Mouse (Mus musculus) neural tube, embryonic 11.5 days (tissue): ENCODE measurements at regions not wholly inside any gene's neighbourhood (a gene's known extent, or its start where the extent isn't known, plus 50 kb on each side); places are given as distances from the start of the nearest gene placed in this dataset.

Source experiments
- ATAC-seq: fragments of 200-750 bp; cut with Nextera tagmentation; 2 replicates; pipeline ENCODE4 v1.8.0; 2017; ENCODE audit warnings: moderate number of reproducible peaks, mild to moderate bottlenecking, moderate TSS enrichment, moderate library complexity; ENCODE audit not compliant: insufficient read depth, low FRiP score, low TSS enrichment
- DNase-seq: peaks from one replicate; pipeline ENCODE4 v3.0.0-alpha.2; 2015; ENCODE audit warnings: low spot score
- H3K27ac ChIP-seq: fragments of 300-500 bp; sonication (generic); 2 replicates; pipeline ENCODE4 v1.5.1; 2014; ENCODE audit warnings: low read depth, mild to moderate bottlenecking, low read length
- H3K27me3 ChIP-seq: fragments of 300-500 bp; sonication (generic); 2 replicates; pipeline ENCODE4 v1.6.1; 2014; ENCODE audit warnings: mild to moderate bottlenecking, low read length, mixed read lengths; ENCODE audit not compliant: control insufficient read depth, insufficient read depth
- H3K36me3 ChIP-seq: fragments of 300-500 bp; sonication (generic); 2 replicates; pipeline ENCODE4 v1.6.1; 2014; ENCODE audit warnings: mild to moderate bottlenecking, low read length, moderate library complexity, mixed read lengths; ENCODE audit not compliant: control insufficient read depth, insufficient read depth
- H3K4me1 ChIP-seq: fragments of 300-500 bp; sonication (generic); 2 replicates; pipeline ENCODE4 v1.6.1; 2014; ENCODE audit warnings: low read length, mixed read lengths; ENCODE audit not compliant: control insufficient read depth, insufficient read depth
- H3K4me2 ChIP-seq: fragments of 300-500 bp; sonication (generic); 2 replicates; pipeline ENCODE4 v1.6.1; 2014; ENCODE audit warnings: low read depth, mild to moderate bottlenecking, moderate library complexity
- H3K4me3 ChIP-seq: fragments of 300-500 bp; sonication (generic); 2 replicates; pipeline ENCODE4 v1.5.1; 2014; ENCODE audit warnings: low read depth, low read length
- H3K9ac ChIP-seq: fragments of 300-500 bp; sonication (generic); 2 replicates; pipeline ENCODE4 v1.6.1; 2014; ENCODE audit warnings: mild to moderate bottlenecking, low read length
- H3K9me3 ChIP-seq: fragments of 300-500 bp; sonication (generic); 2 replicates; pipeline ENCODE4 v1.6.1; 2016; ENCODE audit warnings: low read length; ENCODE audit not compliant: control insufficient read depth
- WGBS: fragments of 180-500 bp; shearing (Covaris S2); extraction: QIAGEN DNeasy Blood & Tissue Kit; methylation state at CpG from one replicate; pipeline ENCODE4 v1.1.7; 2014; 5-methylcytosine and 5-hydroxymethylcytosine counted together

GRCm38 (mm10) chr1:190452115-190452842 is 281.8 kb upstream of the Prox1 start:
- Histone ChIP-seq H3K27ac (no peak overlapping the region), H3K9ac (no peak overlapping the region), H3K27me3 (no peaks in the 10 kb centered on the region), H3K4me1 (no peaks in the 10 kb centered on the region), H3K4me3 (no peak overlapping the region), H3K9me3 (no peaks in the 10 kb centered on the region), H3K4me2 (no peak overlapping the region), H3K36me3 (no peaks in the 10 kb centered on the region)
- no peak for DNase-seq
- no peak for ATAC-seq
- WGBS = 80% methylated on average over 11 of the region's 11 CpGs

GRCm38 (mm10) chr1:190448263-190448662 is 277.7 kb upstream of the Prox1 start:
- Histone ChIP-seq H3K27ac (no peak overlapping the region), H3K4me2 (no peak overlapping the region), H3K9me3 (no peaks in the 10 kb centered on the region), H3K4me3 (no peak overlapping the region), H3K27me3 (no peaks in the 10 kb centered on the region), H3K4me1 (no peaks in the 10 kb centered on the region), H3K9ac (no peak overlapping the region), H3K36me3 (no peaks in the 10 kb centered on the region)
- 24% methylated on average over 8 of the region's 8 CpGs for WGBS
- no peak for DNase-seq
- no peak for ATAC-seq

- ATAC-seq (no peak), DNase-seq (no peak)
- WGBS = 84% methylated on average over 7 of the region's 7 CpGs
- Histone ChIP-seq H3K9ac (no peak overlapping the region), H3K27me3 (no peaks in the 10 kb centered on the region), H3K4me2 (no peak overlapping the region), H3K9me3 (no peaks in the 10 kb centered on the region), H3K4me3 (no peak overlapping the region), H3K4me1 (no peaks in the 10 kb centered on the region), H3K27ac (no peak overlapping the region), H3K36me3 (no peaks in the 10 kb centered on the region)
These were observed 276.7 kb upstream of the Prox1 start for GRCm38 (mm10) chr1:190447253-190447652.

- Histone ChIP-seq H3K4me3 (no peak overlapping the region), H3K4me1 (no peaks in the 10 kb centered on the region), H3K9ac (no peak overlapping the region), H3K36me3 (no peaks in the 10 kb centered on the region), H3K27ac (no peak overlapping the region), H3K27me3 (no peaks in the 10 kb centered on the region), H3K4me2 (no peak overlapping the region), H3K9me3 (no peaks in the 10 kb centered on the region)
- ATAC-seq = no peak
- WGBS = 76% methylated on average over 5 of the region's 5 CpGs
- no peak for DNase-seq
These were observed 276.2 kb upstream of the Prox1 start for GRCm38 (mm10) chr1:190446676-190447075.

GRCm38 (mm10) chr1:190444366-190444765 is 273.9 kb upstream of the Prox1 start:
- no peak overlapping the region for H3K9ac ChIP-seq
- no peak overlapping the region for H3K27ac ChIP-seq
- ATAC-seq (no peak), DNase-seq (no peak)
- H3K36me3 ChIP-seq = no peaks in the 10 kb centered on the region
- H3K4me2 ChIP-seq = no peak overlapping the region
- 67% methylated on average over 9 of the region's 9 CpGs for WGBS
- H3K27me3 ChIP-seq = no peaks in the 10 kb centered on the region
- no peaks in the 10 kb centered on the region for H3K4me1 ChIP-seq
- no peak overlapping the region for H3K4me3 ChIP-seq
- H3K9me3 ChIP-seq = no peaks in the 10 kb centered on the region

GRCm38 (mm10) chr1:190443234-190443633 is 272.7 kb upstream of the Prox1 start:
- no peaks in the 10 kb centered on the region for H3K36me3 ChIP-seq
- no peak for DNase-seq
- WGBS = 88% methylated on average over 3 of the region's 3 CpGs
- H3K4me2 ChIP-seq = no peak overlapping the region
- H3K4me3 ChIP-seq = no peak overlapping the region
- no peak overlapping the region for H3K9ac ChIP-seq
- no peaks in the 10 kb centered on the region for H3K9me3 ChIP-seq
- H3K27me3 ChIP-seq = no peaks in the 10 kb centered on the region
- ATAC-seq = no peak
- H3K4me1 ChIP-seq = no peaks in the 10 kb centered on the region
- H3K27ac ChIP-seq = no peak overlapping the region

GRCm38 (mm10) chr1:190442166-190442565 is 271.7 kb upstream of the Prox1 start:
- Histone ChIP-seq H3K9me3 (no peaks in the 10 kb centered on the region), H3K4me1 (no peaks in the 10 kb centered on the region), H3K4me3 (no peak overlapping the region), H3K36me3 (no peaks in the 10 kb centered on the region), H3K9ac (no peak overlapping the region), H3K27ac (no peak overlapping the region), H3K4me2 (no peak overlapping the region), H3K27me3 (no peaks in the 10 kb centered on the region)
- WGBS = 83% methylated on average over 4 of the region's 4 CpGs
- ATAC-seq = no peak
- DNase-seq = no peak

- WGBS = 91% methylated on average over 2 of the region's 2 CpGs
- no peak for DNase-seq
- H3K27me3 ChIP-seq = no peaks in the 10 kb centered on the region
- no peaks in the 10 kb centered on the region for H3K4me1 ChIP-seq
- H3K9ac ChIP-seq = no peak overlapping the region
- H3K4me3 ChIP-seq = no peak overlapping the region
- no peak for ATAC-seq
- no peak overlapping the region for H3K4me2 ChIP-seq
- H3K36me3 ChIP-seq = no peaks in the 10 kb centered on the region
- no peak overlapping the region for H3K27ac ChIP-seq
- H3K9me3 ChIP-seq = no peaks in the 10 kb centered on the region
These were observed 268.3 kb upstream of the Prox1 start for GRCm38 (mm10) chr1:190438789-190439188.

GRCm38 (mm10) chr1:190422874-190423273 is 252.4 kb upstream of the Prox1 start:
- no peak for DNase-seq

More at GRCm38 (mm10) chr1:190422874-190423273, 252.4 kb upstream of the Prox1 start:
- Histone ChIP-seq H3K36me3 (no peaks in the 10 kb centered on the region), H3K9me3 (no peaks in the 10 kb centered on the region), H3K4me2 (no peak overlapping the region), H3K4me1 (no peaks in the 10 kb centered on the region), H3K9ac (no peak overlapping the region), H3K4me3 (no peak overlapping the region), H3K27ac (no peak overlapping the region), H3K27me3 (no peaks in the 10 kb centered on the region)
- no peak for ATAC-seq
- 77% methylated on average over 9 of the region's 9 CpGs for WGBS
